ENCODE assay signal across 16 mouse cellular contexts in genomic region chr3:123190329-123190728, GRCm38 (mm10). TPM values are rescaled to one million over a fixed set of nuclear protein-coding genes. Genes with fewer than 3 reads are reported as not detected.
A peak's percentile ranks its signal among the peaks of the same experiment; 100 is the strongest.
DNase-seq lines count a peak whose midpoint lies in the region; ATAC-seq and TF ChIP-seq lines count a peak whose summit lies in the region.
"Had no signal": no experiment of that assay in that cellular context is flagged by ENCODE, and none has a peak within 500 bp of the region (broad histone marks: within the 10 kb centered on the region; RNA-seq: fewer than 3 reads in every experiment).

No protein-coding gene starts in this region.

- no peaks in the 10 kb centered on the region for H3K27me3 ChIP-seq in hindbrain, embryonic 15.5 days
- no peaks in the 10 kb centered on the region for H3K27me3 ChIP-seq in hindbrain, embryonic 11.5 days (ENCODE audit: control insufficient read depth, insufficient read depth, low read length)
- no peaks in the 10 kb centered on the region for H3K27me3 ChIP-seq in heart, postnatal 0 days (ENCODE audit: control insufficient read depth, insufficient read depth, low read length)
- H3K27me3 ChIP-seq: embryonic facial prominence, embryonic 15.5 days; liver, embryonic 12.5 days had no signal

- no peak overlapping the region for H3K4me2 ChIP-seq in hindbrain, embryonic 15.5 days
- no peak overlapping the region for H3K4me2 ChIP-seq in hindbrain, embryonic 11.5 days (replicated peaks; ENCODE audit: low read depth, low read length)
- no peak overlapping the region for H3K4me2 ChIP-seq in heart, postnatal 0 days (ENCODE audit: low read depth, low read length)
- H3K4me2 ChIP-seq: embryonic facial prominence, embryonic 15.5 days; liver, embryonic 12.5 days had no signal

- no peak overlapping the region for H3K9ac ChIP-seq in hindbrain, embryonic 15.5 days
- H3K9ac ChIP-seq in hindbrain, embryonic 11.5 days (ENCODE audit: low read depth, low read length): no peak overlapping the region
- H3K9ac ChIP-seq in heart, postnatal 0 days (replicated peaks; ENCODE audit: low read depth, low read length): no peak overlapping the region
- H3K9ac ChIP-seq: embryonic facial prominence, embryonic 15.5 days; liver, embryonic 12.5 days had no signal

- intact Hi-C loops in left cerebral cortex, adult 2 months (cut with DNase I): loop anchor here (5.0 kb wide), 1 partner anchor 798 kb away; no protein-coding TSS in a partner anchor

- no peaks in the 10 kb centered on the region for H3K36me3 ChIP-seq in hindbrain, embryonic 15.5 days
- no peaks in the 10 kb centered on the region for H3K36me3 ChIP-seq in hindbrain, embryonic 11.5 days (ENCODE audit: control insufficient read depth, insufficient read depth, low read length)
- H3K36me3 ChIP-seq in heart, postnatal 0 days (replicated peaks; ENCODE audit: control insufficient read depth, insufficient read depth, low read length): no peaks in the 10 kb centered on the region
- H3K36me3 ChIP-seq: embryonic facial prominence, embryonic 15.5 days; limb, embryonic 10.5 days; liver, embryonic 12.5 days; midbrain, embryonic 10.5 days had no signal

- no peaks in the 10 kb centered on the region for H3K4me1 ChIP-seq in hindbrain, embryonic 15.5 days (replicated peaks)
- no peaks in the 10 kb centered on the region for H3K4me1 ChIP-seq in hindbrain, embryonic 11.5 days (replicated peaks; ENCODE audit: control insufficient read depth, insufficient read depth, low read length)
- H3K4me1 ChIP-seq in heart, postnatal 0 days (ENCODE audit: control insufficient read depth, insufficient read depth): peaks cover 5% of the 10 kb centered on the region; the same call in 1 of the 2 replicates
- H3K4me1 ChIP-seq: liver, embryonic 12.5 days had no signal

- H3K27ac ChIP-seq in hindbrain, embryonic 15.5 days (replicated peaks): no peak overlapping the region
- no peak overlapping the region for H3K27ac ChIP-seq in hindbrain, embryonic 11.5 days (ENCODE audit: low read depth, low read length)
- H3K27ac ChIP-seq in heart, postnatal 0 days (ENCODE audit: low read depth): no peak overlapping the region
- no peak overlapping the region for H3K27ac ChIP-seq in left cerebral cortex, adult 2 months
- H3K27ac ChIP-seq: embryonic facial prominence, embryonic 15.5 days; limb, embryonic 10.5 days; liver, embryonic 12.5 days; midbrain, embryonic 10.5 days had no signal

- TF ChIP-seq CTCF in heart, postnatal 0 days (IDR thresholded peaks at IDR 0.05; ENCODE audit: low read depth): no peak
- no peak for TF ChIP-seq CTCF in left cerebral cortex, adult 2 months (IDR thresholded peaks at IDR 0.05)

- no peak for TF ChIP-seq EP300 in heart, postnatal 0 days (IDR thresholded peaks at IDR 0.05; ENCODE audit: low read depth)

- peak; percentile 56; the same call in 1 of the 2 replicates for ATAC-seq in hindbrain, embryonic 15.5 days (ENCODE audit: low FRiP score, low read depth)
- no peak for ATAC-seq in hindbrain, embryonic 11.5 days (ENCODE audit: low FRiP score)
- ATAC-seq in heart, postnatal 0 days (ENCODE audit: insufficient read depth, low read depth): peak; percentile 78
- ATAC-seq: liver, embryonic 12.5 days had no signal

- no peak overlapping the region for H3K4me3 ChIP-seq in hindbrain, embryonic 15.5 days
- H3K4me3 ChIP-seq in hindbrain, embryonic 11.5 days (ENCODE audit: low read depth, low read length): no peak overlapping the region
- H3K4me3 ChIP-seq in heart, postnatal 0 days (ENCODE audit: low read depth, low read length): no peak overlapping the region
- no peak overlapping the region for H3K4me3 ChIP-seq in left cerebral cortex, adult 2 months
- H3K4me3 ChIP-seq: embryonic facial prominence, embryonic 15.5 days; limb, embryonic 10.5 days; liver, embryonic 12.5 days; midbrain, embryonic 10.5 days had no signal

- no peaks in the 10 kb centered on the region for H3K9me3 ChIP-seq in hindbrain, embryonic 15.5 days
- no peaks in the 10 kb centered on the region for H3K9me3 ChIP-seq in hindbrain, embryonic 11.5 days (ENCODE audit: control insufficient read depth, low read length)
- H3K9me3 ChIP-seq in heart, postnatal 0 days (replicated peaks; ENCODE audit: control insufficient read depth, low read length): no peaks in the 10 kb centered on the region
- H3K9me3 ChIP-seq: embryonic facial prominence, embryonic 15.5 days; limb, embryonic 10.5 days; liver, embryonic 12.5 days; midbrain, embryonic 10.5 days had no signal

- WGBS in hindbrain, embryonic 15.5 days: 92% methylated on average over 6 of the region's 6 CpGs
- WGBS in hindbrain, embryonic 11.5 days: 88% methylated on average over 6 of the region's 6 CpGs
- WGBS in heart, postnatal 0 days: 50% methylated on average over 6 of the region's 6 CpGs

- no peak for DNase-seq in hindbrain, embryonic 11.5 days (ENCODE audit: low spot score)
- DNase-seq in testis, postnatal 10 days (ENCODE audit: low spot score): peak; percentile 30
- DNase-seq in testis, postnatal 14 days (ENCODE audit: low spot score): no peak
- peak; percentile 39 for DNase-seq in heart, postnatal 0 days (ENCODE audit: low spot score)
- DNase-seq in right cerebral cortex, postnatal 14 days: no peak
- DNase-seq in left cerebral cortex, adult 2 months (ENCODE audit: extremely low spot score in 1 of 2, low spot score in 2 of 2): no peak
- DNase-seq: cerebellum, adult 11-12 months; gastrocnemius, postnatal 25 days; kidney, adult 9 months; lung, postnatal 36 days; right cerebral cortex, adult 18-20 months had no signal

RNA-seq across cellular contexts. Expression of gene Synpo2, which starts 45.6 kb away (rescaled TPM):
- 0.97 and 1.1 TPM in 2 replicates for polyA plus RNA-seq in hindbrain, embryonic 15.5 days (2015; fragmentation: Nextera tagmentation; extraction: Ambion mirVana)
- polyA plus RNA-seq in hindbrain, embryonic 11.5 days (2014; fragmentation: Nextera tagmentation; extraction: Ambion mirVana): 2.7 and 2.9 TPM in 2 replicates
- total RNA-seq in heart, postnatal 0 days (2014; rRNA removed; ENCODE audit: low replicate concordance): 8.2 and 17.9 TPM in 2 replicates
- polyA plus RNA-seq in heart, postnatal 0 days (2015; fragmentation: Nextera tagmentation; extraction: Ambion mirVana): 13.0 and 14.7 TPM in 2 replicates
- 1 to 10 TPM; 2.7 to 3.0 TPM for total RNA-seq in left cerebral cortex, adult 2 months (2021)

Comparison
In these comparisons a context has a peak if more than half of its experiments do, and no peak if none do; other contexts are left out.
1. DNase-seq: peak in testis, postnatal 10 days (single experiment) and heart, postnatal 0 days (single experiment); none in hindbrain, embryonic 11.5 days (single experiment), testis, postnatal 14 days (single experiment), right cerebral cortex, postnatal 14 days (single experiment) and left cerebral cortex, adult 2 months (0 of 2).